Mouse (Mus musculus): ENCODE results near the gene Wee2. TPM values are rescaled to one million over a fixed set of nuclear protein-coding genes. Genes with fewer than 3 reads are reported as not detected.

Gene Wee2
- polyA plus RNA-seq, 1 experiment from 2014 or later: 0.10 TPM

DNA sequence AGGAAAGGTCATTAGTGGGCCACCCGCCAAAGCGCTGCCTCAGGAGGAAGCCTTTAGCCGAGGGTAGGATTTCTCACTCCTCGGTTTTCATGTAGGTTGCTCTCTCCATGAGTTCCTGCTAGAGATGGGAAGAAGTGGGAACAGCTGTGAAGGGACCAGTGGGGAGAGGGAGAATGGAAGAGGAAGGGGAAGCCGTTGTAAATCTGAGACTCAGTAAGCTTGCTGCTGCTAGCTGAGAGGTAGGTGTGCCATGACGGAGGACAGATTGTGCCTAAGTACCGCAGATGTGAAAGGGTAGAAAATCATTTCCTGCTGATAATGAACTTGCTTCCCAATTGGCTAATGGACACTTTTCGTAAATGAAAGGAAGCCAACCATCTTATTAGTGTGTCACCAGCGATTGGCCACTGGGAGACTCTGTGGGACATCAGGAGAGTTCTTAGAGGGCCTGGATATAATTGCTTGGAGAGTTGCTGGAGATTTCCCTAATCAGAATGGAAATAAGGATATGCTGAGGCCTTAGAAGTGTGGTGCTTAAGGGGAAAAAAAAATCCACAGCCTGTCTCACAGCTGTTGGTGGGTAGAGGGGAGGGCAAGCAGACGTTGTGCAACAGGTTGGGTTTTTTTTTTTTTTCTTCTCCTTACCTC, 4.5 kb downstream of the Wee2 start:
- H3K36me3 ChIP-seq (ENCODE audit: control insufficient read depth, insufficient read depth): no peaks in the 10 kb centered on the region
- H3K9me3 ChIP-seq (ENCODE audit: control insufficient read depth, low read length): no peaks in the 10 kb centered on the region
- no peak overlapping the region for H3K9ac ChIP-seq (replicated peaks; ENCODE audit: low read depth, low read length)
- H3K4me1 ChIP-seq (replicated peaks; ENCODE audit: control insufficient read depth, insufficient read depth, low read length): peaks cover 18% of the 10 kb centered on the region
- H3K4me3 ChIP-seq (replicated peaks; ENCODE audit: low read length): no peak overlapping the region
- 0 out of 2 replicates have a peak, but pooled peaks cover 3% of the 10 kb centered on the region for H3K27me3 ChIP-seq (replicated peaks; ENCODE audit: control insufficient read depth, insufficient read depth, low read length)
- no peak for ATAC-seq
- 30% methylated on average over 10 of the region's 10 CpGs for WGBS
- H3K4me2 ChIP-seq (ENCODE audit: low read length): no peak overlapping the region
- no peak overlapping the region for H3K27ac ChIP-seq (ENCODE audit: low read length)

GRCm38 (mm10) chr6:40448626-40449025, 9.7 kb downstream of the Wee2 start:
- 0 out of 2 replicates have a peak, but pooled peaks cover 3% of the 10 kb centered on the region for H3K27me3 ChIP-seq (replicated peaks; ENCODE audit: control insufficient read depth, insufficient read depth, low read length)
- H3K4me1 ChIP-seq (replicated peaks; ENCODE audit: control insufficient read depth, insufficient read depth, low read length): no peaks in the 10 kb centered on the region
- H3K4me3 ChIP-seq (replicated peaks; ENCODE audit: low read length): no peak overlapping the region
- H3K4me2 ChIP-seq (ENCODE audit: low read length): no peak overlapping the region
- no peaks in the 10 kb centered on the region for H3K9me3 ChIP-seq (ENCODE audit: control insufficient read depth, low read length)
- ATAC-seq: no peak
- H3K9ac ChIP-seq (replicated peaks; ENCODE audit: low read depth, low read length): no peak overlapping the region
- H3K36me3 ChIP-seq (ENCODE audit: control insufficient read depth, insufficient read depth): no peaks in the 10 kb centered on the region
- H3K27ac ChIP-seq (ENCODE audit: low read length): no peak overlapping the region

DNA sequence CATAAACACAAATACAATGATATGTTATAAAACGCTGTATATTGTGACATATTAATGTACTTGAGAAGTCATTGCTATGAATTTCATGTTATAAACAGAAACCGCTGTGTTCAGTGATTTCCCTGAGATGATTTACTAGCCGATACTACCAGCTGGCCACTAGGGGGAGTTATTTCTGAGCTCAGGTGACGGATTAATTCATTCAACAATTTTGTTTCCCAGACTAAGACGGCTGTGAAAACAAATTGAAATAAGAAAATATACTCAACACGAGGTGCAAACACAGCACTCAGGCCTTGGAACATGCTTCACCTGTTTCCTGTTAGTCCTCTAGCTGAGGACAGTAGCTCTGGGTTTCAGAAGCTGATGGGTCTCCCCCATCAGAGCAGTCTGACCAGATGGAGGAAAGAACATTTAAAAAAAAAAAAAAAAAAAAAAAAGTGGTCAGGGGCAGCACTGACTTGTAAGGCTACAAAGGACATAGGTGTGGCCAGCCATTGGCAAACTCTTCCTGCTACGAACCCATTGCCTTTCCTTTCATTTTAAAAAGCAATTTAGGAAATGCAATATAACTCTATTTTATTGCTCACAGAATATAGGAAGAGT, 15.7 kb downstream of the Wee2 start:
- no peak for ATAC-seq
- 21% methylated on average over 7 of the region's 7 CpGs for WGBS
- Histone ChIP-seq H3K27me3 (replicated peaks; ENCODE audit: control insufficient read depth, insufficient read depth, low read length) (no peaks in the 10 kb centered on the region), H3K9ac (replicated peaks; ENCODE audit: low read depth, low read length) (no peak overlapping the region), H3K9me3 (ENCODE audit: control insufficient read depth, low read length) (no peaks in the 10 kb centered on the region), H3K27ac (ENCODE audit: low read length) (no peak overlapping the region), H3K36me3 (ENCODE audit: control insufficient read depth, insufficient read depth) (no peaks in the 10 kb centered on the region), H3K4me3 (replicated peaks; ENCODE audit: low read length) (no peak overlapping the region), H3K4me2 (ENCODE audit: low read length) (no peak overlapping the region), H3K4me1 (replicated peaks; ENCODE audit: control insufficient read depth, insufficient read depth, low read length) (no peaks in the 10 kb centered on the region)

- Histone ChIP-seq H3K9ac (replicated peaks; ENCODE audit: low read depth, low read length) (no peak overlapping the region), H3K4me2 (ENCODE audit: low read length) (no peak overlapping the region), H3K36me3 (ENCODE audit: control insufficient read depth, insufficient read depth) (no peaks in the 10 kb centered on the region), H3K4me1 (replicated peaks; ENCODE audit: control insufficient read depth, insufficient read depth, low read length) (no peaks in the 10 kb centered on the region), H3K27ac (ENCODE audit: low read length) (no peak overlapping the region), H3K9me3 (ENCODE audit: control insufficient read depth, low read length) (no peaks in the 10 kb centered on the region), H3K27me3 (replicated peaks; ENCODE audit: control insufficient read depth, insufficient read depth, low read length) (no peaks in the 10 kb centered on the region), H3K4me3 (replicated peaks; ENCODE audit: low read length) (no peak overlapping the region)
- ATAC-seq: no peak
- WGBS: 43% methylated on average over 6 of the region's 6 CpGs
Observed at GRCm38 (mm10) chr6:40465710-40466109, 26.8 kb downstream of the Wee2 start.

DNA sequence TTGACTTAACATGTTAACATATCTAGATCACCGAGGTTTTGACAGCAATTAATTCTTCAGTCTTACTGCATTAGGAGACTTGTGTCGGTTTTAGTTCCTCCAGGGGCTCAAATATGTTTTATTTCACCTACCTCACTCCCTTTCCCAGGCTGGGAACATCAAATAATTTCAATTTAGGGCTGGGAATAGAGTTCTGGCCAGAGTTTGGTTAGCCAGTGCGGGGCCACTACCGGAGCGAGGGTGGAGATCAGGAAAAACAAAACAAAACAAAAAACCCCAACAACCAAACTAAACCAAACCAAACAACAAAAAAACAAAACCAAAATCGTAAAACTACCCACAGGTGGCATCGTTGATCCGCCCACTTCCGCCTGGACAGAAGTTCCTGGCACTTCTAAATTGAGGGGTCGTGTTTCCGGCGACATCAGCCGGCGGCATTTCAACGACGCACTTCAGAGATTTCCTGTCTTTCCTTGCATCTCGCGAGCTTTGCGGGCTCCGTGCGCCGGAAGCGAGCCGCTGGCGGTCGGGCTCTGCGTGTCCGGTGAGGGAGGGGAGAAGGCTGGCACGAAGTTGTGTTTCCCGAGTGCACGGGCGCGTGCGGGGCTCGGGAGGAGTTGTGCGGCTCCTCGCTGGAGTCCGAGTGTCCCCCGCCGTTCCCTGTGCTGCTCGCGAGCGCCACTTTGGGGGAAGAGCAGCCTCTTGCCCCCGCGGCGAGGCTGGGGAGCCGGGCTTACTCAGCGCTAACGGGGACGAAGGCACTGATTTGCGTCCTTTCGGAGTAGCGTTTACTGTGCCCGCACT, 32.2 kb downstream of the Wee2 start, which contains the start of gene Ssbp1:
TSS of gene Ssbp1 (plus strand) at position 437 of the 804 bp plus-strand sequence.
- peak within 1 kb of the TSS; percentile 95 for H3K4me2 ChIP-seq (ENCODE audit: low read length)
- peaks cover 10% of the 10 kb centered on the region for H3K4me1 ChIP-seq (replicated peaks; ENCODE audit: control insufficient read depth, insufficient read depth, low read length)
- peak within 1 kb of the TSS; percentile 77 for H3K9ac ChIP-seq (replicated peaks; ENCODE audit: low read depth, low read length)
- H3K4me3 ChIP-seq (replicated peaks; ENCODE audit: low read length): peak within 1 kb of the TSS; percentile 80
- peaks cover 19% of the 10 kb centered on the region for H3K36me3 ChIP-seq (ENCODE audit: control insufficient read depth, insufficient read depth)
- ATAC-seq: peak; percentile 97
- WGBS: under 1% methylated on average over 54 of the region's 54 CpGs
- peak within 1 kb of the TSS; percentile 90 for H3K27ac ChIP-seq (ENCODE audit: low read length)
- H3K27me3 ChIP-seq (replicated peaks; ENCODE audit: control insufficient read depth, insufficient read depth, low read length): no peaks in the 10 kb centered on the region
- H3K9me3 ChIP-seq (ENCODE audit: control insufficient read depth, low read length): peaks cover 5% of the 10 kb centered on the region; the same call in 1 of the 2 replicates

GRCm38 (mm10) chr6:40471720-40472010, 32.8 kb downstream of the Wee2 start:
- Histone ChIP-seq H3K4me3 (replicated peaks; ENCODE audit: low read length) (peak overlapping the region; percentile 80), H3K9me3 (ENCODE audit: control insufficient read depth, low read length) (peaks cover 5% of the 10 kb centered on the region; the same call in 1 of the 2 replicates), H3K36me3 (ENCODE audit: control insufficient read depth, insufficient read depth) (peaks cover 20% of the 10 kb centered on the region), H3K9ac (replicated peaks; ENCODE audit: low read depth, low read length) (peak overlapping the region; percentile 77), H3K27ac (ENCODE audit: low read length) (peak overlapping the region; percentile 90), H3K4me1 (replicated peaks; ENCODE audit: control insufficient read depth, insufficient read depth, low read length) (peaks cover 10% of the 10 kb centered on the region), H3K4me2 (ENCODE audit: low read length) (peak overlapping the region; percentile 93), H3K27me3 (replicated peaks; ENCODE audit: control insufficient read depth, insufficient read depth, low read length) (no peaks in the 10 kb centered on the region)
- peak; percentile 31 for ATAC-seq
- whole genome bisulfite sequencing: 0% methylated on average over 7 of the region's 7 CpGs

- no peak for ATAC-seq
- Histone ChIP-seq H3K27me3 (replicated peaks; ENCODE audit: control insufficient read depth, insufficient read depth, low read length) (no peaks in the 10 kb centered on the region), H3K4me1 (replicated peaks; ENCODE audit: control insufficient read depth, insufficient read depth, low read length) (peaks cover 10% of the 10 kb centered on the region), H3K4me2 (ENCODE audit: low read length) (no peak overlapping the region), H3K9ac (replicated peaks; ENCODE audit: low read depth, low read length) (no peak overlapping the region), H3K9me3 (ENCODE audit: control insufficient read depth, low read length) (peaks cover 5% of the 10 kb centered on the region; the same call in 1 of the 2 replicates), H3K4me3 (replicated peaks; ENCODE audit: low read length) (no peak overlapping the region), H3K27ac (ENCODE audit: low read length) (no peak overlapping the region), H3K36me3 (ENCODE audit: control insufficient read depth, insufficient read depth) (peaks cover 38% of the 10 kb centered on the region)
- 84% methylated on average over 4 of the region's 4 CpGs for WGBS
Observed at GRCm38 (mm10) chr6:40476132-40476531, 37.2 kb downstream of the Wee2 start.

GRCm38 (mm10) chr6:40479705-40480104, 40.8 kb downstream of the Wee2 start:
- H3K27ac ChIP-seq (ENCODE audit: low read length): no peak overlapping the region
- no peak overlapping the region for H3K4me3 ChIP-seq (replicated peaks; ENCODE audit: low read length)
- peaks cover 48% of the 10 kb centered on the region for H3K36me3 ChIP-seq (ENCODE audit: control insufficient read depth, insufficient read depth)
- peaks cover 5% of the 10 kb centered on the region; the same call in 1 of the 2 replicates for H3K9me3 ChIP-seq (ENCODE audit: control insufficient read depth, low read length)
- no peaks in the 10 kb centered on the region for H3K4me1 ChIP-seq (replicated peaks; ENCODE audit: control insufficient read depth, insufficient read depth, low read length)
- no peak overlapping the region for H3K9ac ChIP-seq (replicated peaks; ENCODE audit: low read depth, low read length)
- ATAC-seq: no peak
- H3K4me2 ChIP-seq (ENCODE audit: low read length): no peak overlapping the region
- H3K27me3 ChIP-seq (replicated peaks; ENCODE audit: control insufficient read depth, insufficient read depth, low read length): no peaks in the 10 kb centered on the region
- WGBS: 92% methylated on average over 1 of the region's 1 CpGs

- H3K4me1 ChIP-seq (replicated peaks; ENCODE audit: control insufficient read depth, insufficient read depth, low read length): no peaks in the 10 kb centered on the region
- H3K9ac ChIP-seq (replicated peaks; ENCODE audit: low read depth, low read length): no peak overlapping the region
- H3K9me3 ChIP-seq (ENCODE audit: control insufficient read depth, low read length): no peaks in the 10 kb centered on the region
- no peaks in the 10 kb centered on the region for H3K27me3 ChIP-seq (replicated peaks; ENCODE audit: control insufficient read depth, insufficient read depth, low read length)
- WGBS: 86% methylated on average over 5 of the region's 5 CpGs
- no peak overlapping the region for H3K4me3 ChIP-seq (replicated peaks; ENCODE audit: low read length)
- ATAC-seq: no peak
- H3K27ac ChIP-seq (ENCODE audit: low read length): no peak overlapping the region
- peaks cover 33% of the 10 kb centered on the region for H3K36me3 ChIP-seq (ENCODE audit: control insufficient read depth, insufficient read depth)
- H3K4me2 ChIP-seq (ENCODE audit: low read length): no peak overlapping the region
Observed at GRCm38 (mm10) chr6:40482318-40482717, 43.4 kb downstream of the Wee2 start.

All from forebrain, embryonic 16.5 days (tissue).